Mouse (Mus musculus): ENCODE results near the gene Duxf3.
"Not testable (repeated sequence)": the region's sequence is repeated elsewhere in the genome, so short reads cannot be mapped to it uniquely, and the experiment has no call there.

Gene Duxf3

GRCm38 (mm10) chr10:58221571-58221970 is 10.9 kb downstream of the Duxf3 start:
- not testable (repeated sequence) for DNase-seq

- DNase-seq, result no peak
Observed at GRCm38 (mm10) chr10:58220726-58221125, 11.7 kb downstream of the Duxf3 start.

GRCm38 (mm10) chr10:58217366-58217765 is 15.1 kb downstream of the Duxf3 start:
- DNase-seq, result no peak

GRCm38 (mm10) chr10:58215353-58215752 is 17.1 kb downstream of the Duxf3 start:
- no peak for DNase-seq

- DNase-seq, result no peak
Observed at GRCm38 (mm10) chr10:58214934-58215333, 17.5 kb downstream of the Duxf3 start.

- DNase-seq, result no peak
Observed at GRCm38 (mm10) chr10:58214497-58214896, 18.0 kb downstream of the Duxf3 start.

- no peak for DNase-seq
Observed at GRCm38 (mm10) chr10:58212230-58212629, 20.2 kb downstream of the Duxf3 start.

- DNase-seq, result no peak
Observed at GRCm38 (mm10) chr10:58211213-58211612, 21.3 kb downstream of the Duxf3 start.

- no peak for DNase-seq
Observed at GRCm38 (mm10) chr10:58210514-58210913, 22.0 kb downstream of the Duxf3 start.

- no peak for DNase-seq
Observed at GRCm38 (mm10) chr10:58209710-58210467, 22.6 kb downstream of the Duxf3 start.

GRCm38 (mm10) chr10:58206639-58207404 is 25.7 kb downstream of the Duxf3 start:
- no peak for DNase-seq

- no peak for DNase-seq
Observed at GRCm38 (mm10) chr10:58205986-58206385, 26.5 kb downstream of the Duxf3 start.
